ENCODE assay signal across 19 mouse cellular contexts in genomic region chr16:31583627-31584026, GRCm38 (mm10).
DNase-seq lines count a peak whose midpoint lies in the region; ATAC-seq lines count a peak whose summit lies in the region.
"Had no signal": no experiment of that assay in that cellular context is flagged by ENCODE, and none has a peak within 500 bp of the region (broad histone marks: within the 10 kb centered on the region; RNA-seq: fewer than 3 reads in every experiment).

No protein-coding gene starts in this region.

- no peaks in the 10 kb centered on the region for H3K36me3 ChIP-seq in heart, embryonic 10.5 days
- H3K36me3 ChIP-seq in midbrain, embryonic 15.5 days (replicated peaks) = no peaks in the 10 kb centered on the region
- H3K36me3 ChIP-seq: embryonic facial prominence, embryonic 15.5 days; forebrain, embryonic 15.5 days; heart, embryonic 13.5 days; hindbrain, embryonic 12.5 days; intestine, embryonic 15.5 days had no signal

- H3K9me3 ChIP-seq in heart, embryonic 10.5 days = no peaks in the 10 kb centered on the region
- H3K9me3 ChIP-seq in midbrain, embryonic 15.5 days = no peaks in the 10 kb centered on the region
- H3K9me3 ChIP-seq: embryonic facial prominence, embryonic 15.5 days; forebrain, embryonic 15.5 days; heart, embryonic 13.5 days; hindbrain, embryonic 12.5 days; intestine, embryonic 15.5 days had no signal

- H3K4me3 ChIP-seq in heart, embryonic 10.5 days = no peak overlapping the region
- H3K4me3 ChIP-seq in midbrain, embryonic 15.5 days = no peak overlapping the region
- H3K4me3 ChIP-seq: embryonic facial prominence, embryonic 15.5 days; forebrain, embryonic 15.5 days; heart, embryonic 13.5 days; hindbrain, embryonic 12.5 days; intestine, embryonic 15.5 days had no signal

- ATAC-seq in midbrain, embryonic 15.5 days (replicated peaks) = no peak
- ATAC-seq: forebrain, embryonic 15.5 days; intestine, embryonic 15.5 days had no signal

- H3K4me1 ChIP-seq in heart, embryonic 10.5 days = no peaks in the 10 kb centered on the region
- H3K4me1 ChIP-seq in midbrain, embryonic 15.5 days = no peaks in the 10 kb centered on the region
- H3K4me1 ChIP-seq: heart, embryonic 13.5 days; hindbrain, embryonic 12.5 days; intestine, embryonic 15.5 days had no signal

- DNase-seq in heart, embryonic 10.5 days (ENCODE audit: low spot score) = peak; percentile 47
- DNase-seq in heart, postnatal 25 days (ENCODE audit: low spot score) = no peak
- peak; percentile 22 for DNase-seq in layer of hippocampus, adult 9-10 months (ENCODE audit: low spot score)
- DNase-seq in layer of hippocampus, postnatal 25 days (ENCODE audit: extremely low spot score in 1 of 2, low spot score in 1 of 2) = no peak
- DNase-seq in 3T3-L1 (ENCODE audit: low read depth, low spot score) (peak; percentile 69), NIH3T3 (ENCODE audit: low read depth) (peak; percentile 34)
- no peak for DNase-seq in neural tube, embryonic 10.5 days (ENCODE audit: extremely low spot score, low spot score)
- DNase-seq: cerebellum, adult 11 months; cerebellum, adult 8-10 months; cerebellum, postnatal 14 days; embryo, embryonic 11 days; gastrocnemius, postnatal 14 days; heart, postnatal 4 days had no signal

- no peaks in the 10 kb centered on the region for H3K27me3 ChIP-seq in heart, embryonic 10.5 days (ENCODE audit: insufficient read depth, poor library complexity, severe bottlenecking)
- H3K27me3 ChIP-seq in midbrain, embryonic 15.5 days (replicated peaks) = no peaks in the 10 kb centered on the region
- H3K27me3 ChIP-seq: embryonic facial prominence, embryonic 15.5 days; forebrain, embryonic 15.5 days; heart, embryonic 13.5 days; hindbrain, embryonic 12.5 days; intestine, embryonic 15.5 days had no signal

- no peak overlapping the region for H3K4me2 ChIP-seq in midbrain, embryonic 15.5 days
- H3K4me2 ChIP-seq: embryonic facial prominence, embryonic 15.5 days; forebrain, embryonic 15.5 days; heart, embryonic 13.5 days; hindbrain, embryonic 12.5 days; intestine, embryonic 15.5 days had no signal

- intact Hi-C loops in heart, postnatal 25 days (cut with DNase I) = no loop called here

- H3K9ac ChIP-seq in midbrain, embryonic 15.5 days = no peak overlapping the region
- H3K9ac ChIP-seq: embryonic facial prominence, embryonic 15.5 days; forebrain, embryonic 15.5 days; heart, embryonic 13.5 days; hindbrain, embryonic 12.5 days; intestine, embryonic 15.5 days had no signal

- no peak overlapping the region for H3K27ac ChIP-seq in heart, embryonic 10.5 days
- no peak overlapping the region for H3K27ac ChIP-seq in midbrain, embryonic 15.5 days
- H3K27ac ChIP-seq: embryonic facial prominence, embryonic 15.5 days; forebrain, embryonic 15.5 days; heart, embryonic 13.5 days; hindbrain, embryonic 12.5 days; intestine, embryonic 15.5 days had no signal

- 92% methylated on average over 2 of the region's 2 CpGs for WGBS in heart, embryonic 10.5 days
- 93% methylated on average over 2 of the region's 2 CpGs for WGBS in midbrain, embryonic 15.5 days

Comparison
In these comparisons a context has a peak if more than half of its experiments do, and no peak if none do; other contexts are left out.
1. DNase-seq: peak in heart, embryonic 10.5 days (single experiment), layer of hippocampus, adult 9-10 months (single experiment), 3T3-L1 (single experiment) and NIH3T3 (single experiment); none in heart, postnatal 25 days (single experiment), layer of hippocampus, postnatal 25 days (0 of 2) and neural tube, embryonic 10.5 days (single experiment).